ENCODE assay signal across 8 mouse cellular contexts in genomic region chr17:35993675-35994074, GRCm38 (mm10). TPM values are rescaled to one million over a fixed set of nuclear protein-coding genes. Genes with fewer than 3 reads are reported as not detected.
DNase-seq lines count a peak whose midpoint lies in the region; ATAC-seq and TF ChIP-seq lines count a peak whose summit lies in the region.

No protein-coding gene starts in this region.

- peak overlapping the region; percentile 88 for H3K4me2 ChIP-seq in heart, embryonic 12.5 days
- peak overlapping the region; percentile 80 for H3K4me2 ChIP-seq in kidney, embryonic 16.5 days (replicated peaks; ENCODE audit: low read depth, low read length)
- peak overlapping the region; percentile 86 for H3K4me2 ChIP-seq in liver, embryonic 13.5 days
- H3K4me2 ChIP-seq in stomach, embryonic 15.5 days: peak overlapping the region; percentile 57

- 6% methylated on average over 17 of the region's 17 CpGs for WGBS in heart, embryonic 12.5 days
- 6% methylated on average over 17 of the region's 17 CpGs for WGBS in kidney, embryonic 16.5 days
- WGBS in liver, embryonic 13.5 days (ENCODE audit: insufficient replicate concordance): 2% methylated on average over 17 of the region's 17 CpGs
- 7% methylated on average over 17 of the region's 17 CpGs for WGBS in stomach, embryonic 15.5 days

- no peak overlapping the region for H3K9ac ChIP-seq in heart, embryonic 12.5 days
- H3K9ac ChIP-seq in kidney, embryonic 16.5 days (replicated peaks; ENCODE audit: low read length): no peak overlapping the region
- peak overlapping the region; percentile 48; the same call in 1 of the 2 replicates for H3K9ac ChIP-seq in liver, embryonic 13.5 days
- H3K9ac ChIP-seq in stomach, embryonic 15.5 days: no peak overlapping the region

- H3K27me3 ChIP-seq in C2C12 (ENCODE audit: control insufficient read depth, insufficient read depth, insufficient read length): no peaks in the 10 kb centered on the region
- no peaks in the 10 kb centered on the region for H3K27me3 ChIP-seq in heart, embryonic 12.5 days (replicated peaks)
- no peaks in the 10 kb centered on the region for H3K27me3 ChIP-seq in kidney, embryonic 16.5 days (ENCODE audit: insufficient read depth, low read length)
- H3K27me3 ChIP-seq in liver, embryonic 13.5 days: no peaks in the 10 kb centered on the region
- no peaks in the 10 kb centered on the region for H3K27me3 ChIP-seq in stomach, embryonic 15.5 days (replicated peaks)

- peak overlapping the region; percentile 49 for H3K4me3 ChIP-seq in C2C12 (ENCODE audit: insufficient read depth, poor library complexity, severe bottlenecking)
- H3K4me3 ChIP-seq in heart, embryonic 12.5 days: peak overlapping the region; percentile 65; the same call in 1 of the 2 replicates
- H3K4me3 ChIP-seq in kidney, embryonic 16.5 days (ENCODE audit: low read length): peak overlapping the region; percentile 62
- peak overlapping the region; percentile 73 for H3K4me3 ChIP-seq in liver, embryonic 13.5 days (replicated peaks)
- H3K4me3 ChIP-seq in stomach, embryonic 15.5 days (replicated peaks): peak overlapping the region; percentile 60

- no peak overlapping the region for H3K27ac ChIP-seq in heart, embryonic 12.5 days (ENCODE audit: poor library complexity, severe bottlenecking)
- no peak overlapping the region for H3K27ac ChIP-seq in kidney, embryonic 16.5 days (ENCODE audit: low read length)
- H3K27ac ChIP-seq in liver, embryonic 13.5 days: no peak overlapping the region
- H3K27ac ChIP-seq in stomach, embryonic 15.5 days: peak overlapping the region; percentile 11; the same call in 1 of the 2 replicates

- H3K36me3 ChIP-seq in C2C12 (ENCODE audit: control insufficient read depth, insufficient read depth): no peaks in the 10 kb centered on the region
- peaks cover 9% of the 10 kb centered on the region for H3K36me3 ChIP-seq in heart, embryonic 12.5 days
- H3K36me3 ChIP-seq in kidney, embryonic 16.5 days (ENCODE audit: insufficient read depth, low read length): peaks cover 11% of the 10 kb centered on the region
- H3K36me3 ChIP-seq in liver, embryonic 13.5 days: peaks cover 4% of the 10 kb centered on the region; the same call in 1 of the 2 replicates
- H3K36me3 ChIP-seq in stomach, embryonic 15.5 days: no peaks in the 10 kb centered on the region

- peak; percentile 51 for ATAC-seq in erythroblast, adult 5-6 weeks (replicated peaks; ENCODE audit: low FRiP score, poor library complexity, severe bottlenecking)
- ATAC-seq in heart, embryonic 12.5 days (ENCODE audit: insufficient number of reproducible peaks, low FRiP score): peak; percentile 73
- ATAC-seq in kidney, embryonic 16.5 days (ENCODE audit: low FRiP score, low TSS enrichment): peak; percentile 73
- peak; percentile 52 for ATAC-seq in liver, embryonic 13.5 days (ENCODE audit: low read depth)
- ATAC-seq in stomach, embryonic 15.5 days (ENCODE audit: insufficient read depth, low FRiP score, low read depth): peak; percentile 67

- peak; percentile 99 for TF ChIP-seq CTCF in C2C12 (IDR thresholded peaks at IDR 0.05; ENCODE audit: control insufficient read depth, insufficient read depth, insufficient read length)

- DNase-seq in brain, adult 2 months (ENCODE audit: low read depth, low spot score): peak; percentile 93
- DNase-seq in liver, embryonic 13.5 days: peak; percentile 72
- peak; percentile 85 for DNase-seq in neural tube, embryonic 10.5 days (ENCODE audit: extremely low spot score, low spot score)

- peaks cover 38% of the 10 kb centered on the region for H3K79me2 ChIP-seq in C2C12 (ENCODE audit: control insufficient read depth, insufficient read depth)

- no peak overlapping the region for H3ac ChIP-seq in C2C12 (ENCODE audit: control insufficient read depth, insufficient read length, low read depth)

- H3K79me3 ChIP-seq in C2C12 (ENCODE audit: low read depth): peaks cover 23% of the 10 kb centered on the region

- no peaks in the 10 kb centered on the region for H3K9me3 ChIP-seq in heart, embryonic 12.5 days (replicated peaks)
- H3K9me3 ChIP-seq in kidney, embryonic 16.5 days (ENCODE audit: low read length): no peaks in the 10 kb centered on the region
- no peaks in the 10 kb centered on the region for H3K9me3 ChIP-seq in liver, embryonic 13.5 days (replicated peaks)
- H3K9me3 ChIP-seq in stomach, embryonic 15.5 days: no peaks in the 10 kb centered on the region

- peaks cover 16% of the 10 kb centered on the region for H3K4me1 ChIP-seq in heart, embryonic 12.5 days (replicated peaks)
- peaks cover 8% of the 10 kb centered on the region for H3K4me1 ChIP-seq in kidney, embryonic 16.5 days (ENCODE audit: insufficient read depth, low read length)
- H3K4me1 ChIP-seq in liver, embryonic 13.5 days (replicated peaks): peaks cover 41% of the 10 kb centered on the region
- H3K4me1 ChIP-seq in stomach, embryonic 15.5 days: peaks cover 9% of the 10 kb centered on the region; the same call in 1 of the 2 replicates

TF ChIP-seq in C2C12, 6 proteins besides CTCF, POLR2A, EP300 and RAD21:
- TF ChIP-seq MAX (IDR thresholded peaks at IDR 0.05): peak; percentile 39
- TF ChIP-seq MYOG (IDR thresholded peaks at IDR 0.05; ENCODE audit: control insufficient read depth, extremely low read depth, insufficient read length): no peak
- TF ChIP-seq CEBPB (IDR thresholded peaks at IDR 0.05; ENCODE audit: low read depth): no peak
- TF ChIP-seq MYOD1 (IDR thresholded peaks at IDR 0.05; ENCODE audit: control insufficient read depth, insufficient read length, low read depth): no peak
- TF ChIP-seq FOSL1 (IDR thresholded peaks at IDR 0.05; ENCODE audit: insufficient read depth, low read length, poor library complexity, severe bottlenecking): no peak
TF ChIP-seq in C2C12: peak in this region for 1.

RNA-seq across cellular contexts. Expression of gene Prr3, which starts 13.6 kb away (rescaled TPM):
- polyA plus RNA-seq in C2C12 (2012; fragmentation: generic; extraction: Trizol): 13.7 TPM
- total RNA-seq in erythroblast, adult 5-6 weeks (2015; ENCODE audit: low replicate concordance): 2.3 TPM in 1 of 2 replicates, not detected in the other
- 3.0 and 5.4 TPM in 2 replicates for total RNA-seq in erythroblast, adult 5-6 weeks (2017; ENCODE audit: low replicate concordance)
- 17.6 and 18.5 TPM in 2 replicates for polyA plus RNA-seq in heart, embryonic 12.5 days (2016; fragmentation: Nextera tagmentation; extraction: Ambion mirVana)
- 46.6 and 47.9 TPM in 2 replicates for polyA plus RNA-seq in kidney, embryonic 16.5 days (2015; fragmentation: Nextera tagmentation; extraction: Ambion mirVana)
- 8.3 and 8.7 TPM in 2 replicates for polyA plus RNA-seq in liver, embryonic 13.5 days (2015; fragmentation: Nextera tagmentation; extraction: Ambion mirVana)
- 27.6 and 29.0 TPM in 2 replicates for polyA plus RNA-seq in stomach, embryonic 15.5 days (2015; fragmentation: Nextera tagmentation; extraction: Ambion mirVana)

RNA-seq across cellular contexts. Expression of gene Gnl1, which starts 14.0 kb away (rescaled TPM):
- 71.7 TPM for polyA plus RNA-seq in C2C12 (2012; fragmentation: generic; extraction: Trizol)
- total RNA-seq in erythroblast, adult 5-6 weeks (2015; ENCODE audit: low replicate concordance): 1.5 and 3.3 TPM in 2 replicates
- total RNA-seq in erythroblast, adult 5-6 weeks (2017; ENCODE audit: low replicate concordance): 2.0 and 4.3 TPM in 2 replicates
- polyA plus RNA-seq in heart, embryonic 12.5 days (2016; fragmentation: Nextera tagmentation; extraction: Ambion mirVana): 39.8 and 42.4 TPM in 2 replicates
- 55.7 and 57.8 TPM in 2 replicates for polyA plus RNA-seq in kidney, embryonic 16.5 days (2015; fragmentation: Nextera tagmentation; extraction: Ambion mirVana)
- 14.6 and 15.2 TPM in 2 replicates for polyA plus RNA-seq in liver, embryonic 13.5 days (2015; fragmentation: Nextera tagmentation; extraction: Ambion mirVana)
- 41.4 and 47.0 TPM in 2 replicates for polyA plus RNA-seq in stomach, embryonic 15.5 days (2015; fragmentation: Nextera tagmentation; extraction: Ambion mirVana)

RNA-seq across cellular contexts. Expression of gene Abcf1, which starts 24.1 kb away (rescaled TPM):
- 82.6 TPM for polyA plus RNA-seq in C2C12 (2012; fragmentation: generic; extraction: Trizol)
- 13.0 and 13.6 TPM in 2 replicates for total RNA-seq in erythroblast, adult 5-6 weeks (2015; ENCODE audit: low replicate concordance)
- total RNA-seq in erythroblast, adult 5-6 weeks (2017; ENCODE audit: low replicate concordance): 33.9 and 71.4 TPM in 2 replicates
- 73.9 and 76.5 TPM in 2 replicates for polyA plus RNA-seq in heart, embryonic 12.5 days (2016; fragmentation: Nextera tagmentation; extraction: Ambion mirVana)
- 80.7 and 95.8 TPM in 2 replicates for polyA plus RNA-seq in kidney, embryonic 16.5 days (2015; fragmentation: Nextera tagmentation; extraction: Ambion mirVana)
- polyA plus RNA-seq in liver, embryonic 13.5 days (2015; fragmentation: Nextera tagmentation; extraction: Ambion mirVana): 81.3 and 110 TPM in 2 replicates
- 94.0 and 94.7 TPM in 2 replicates for polyA plus RNA-seq in stomach, embryonic 15.5 days (2015; fragmentation: Nextera tagmentation; extraction: Ambion mirVana)

RNA-seq across cellular contexts. Expression of gene H2-T24, which starts 26.7 kb away (rescaled TPM):
- polyA plus RNA-seq in C2C12 (2012; fragmentation: generic; extraction: Trizol): 0.16 TPM
- total RNA-seq in erythroblast, adult 5-6 weeks (2015; ENCODE audit: low replicate concordance): 161 and 177 TPM in 2 replicates
- 587 and 609 TPM in 2 replicates for total RNA-seq in erythroblast, adult 5-6 weeks (2017; ENCODE audit: low replicate concordance)
- 3.4 and 3.9 TPM in 2 replicates for polyA plus RNA-seq in heart, embryonic 12.5 days (2016; fragmentation: Nextera tagmentation; extraction: Ambion mirVana)
- 2.2 and 3.1 TPM in 2 replicates for polyA plus RNA-seq in kidney, embryonic 16.5 days (2015; fragmentation: Nextera tagmentation; extraction: Ambion mirVana)
- polyA plus RNA-seq in liver, embryonic 13.5 days (2015; fragmentation: Nextera tagmentation; extraction: Ambion mirVana): 5.2 and 5.7 TPM in 2 replicates
- 2.6 and 4.2 TPM in 2 replicates for polyA plus RNA-seq in stomach, embryonic 15.5 days (2015; fragmentation: Nextera tagmentation; extraction: Ambion mirVana)

RNA-seq across cellular contexts. Expression of gene H2-T23, which starts 39.0 kb away (rescaled TPM):
- polyA plus RNA-seq in C2C12 (2012; fragmentation: generic; extraction: Trizol): 7.0 TPM
- total RNA-seq in erythroblast, adult 5-6 weeks (2015; ENCODE audit: low replicate concordance): 249 and 264 TPM in 2 replicates
- 271 and 275 TPM in 2 replicates for total RNA-seq in erythroblast, adult 5-6 weeks (2017; ENCODE audit: low replicate concordance)
- polyA plus RNA-seq in heart, embryonic 12.5 days (2016; fragmentation: Nextera tagmentation; extraction: Ambion mirVana): 4.7 and 5.2 TPM in 2 replicates
- 4.5 and 5.9 TPM in 2 replicates for polyA plus RNA-seq in kidney, embryonic 16.5 days (2015; fragmentation: Nextera tagmentation; extraction: Ambion mirVana)
- 23.1 and 24.0 TPM in 2 replicates for polyA plus RNA-seq in liver, embryonic 13.5 days (2015; fragmentation: Nextera tagmentation; extraction: Ambion mirVana)
- 11.4 and 14.8 TPM in 2 replicates for polyA plus RNA-seq in stomach, embryonic 15.5 days (2015; fragmentation: Nextera tagmentation; extraction: Ambion mirVana)
